Mouse (Mus musculus): ENCODE measurements around the gene Bbs2. TPM values are rescaled to one million over a fixed set of nuclear protein-coding genes. Genes with fewer than 3 reads are reported as not detected.
A peak's percentile ranks its signal among the peaks of the same experiment; 100 is the strongest.
"Not testable (repeated sequence)": the region's sequence is repeated elsewhere in the genome, so short reads cannot be mapped to it uniquely, and the experiment has no call there.

Bbs2 gene
- polyA plus RNA-seq, 1 experiment, result 8.7 TPM

DNA sequence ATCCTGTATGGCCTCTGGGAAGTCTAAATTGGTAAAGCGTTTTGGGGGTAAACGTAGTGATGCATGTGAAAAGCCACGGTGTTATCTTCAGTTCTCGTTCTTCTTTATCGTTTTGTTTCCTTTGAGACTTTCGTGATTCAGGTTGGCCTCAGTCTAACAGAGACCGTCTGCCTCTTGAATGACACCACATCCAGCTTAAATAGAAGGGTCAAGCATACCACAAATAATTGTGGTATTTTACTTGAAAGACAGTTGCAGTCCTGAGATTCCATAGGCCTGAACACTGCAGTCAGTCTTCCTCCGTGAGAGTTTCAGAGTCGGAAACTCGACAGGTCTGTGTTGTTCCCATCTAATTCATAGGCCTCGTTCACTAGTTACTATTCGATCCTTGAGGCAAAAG is 46.0 kb downstream of the Bbs2 start:
- H3K27ac ChIP-seq (ENCODE audit: insufficient read depth, low read length), result peak overlapping the region; percentile 68
- no peak overlapping the region for H3K4me3 ChIP-seq (ENCODE audit: insufficient read depth, low read length)
- no peak for TF ChIP-seq CTCF (IDR thresholded peaks at IDR 0.05; ENCODE audit: borderline replicate concordance, insufficient read depth, low read length)
- no peak for TF ChIP-seq POLR2A (IDR thresholded peaks at IDR 0.05; ENCODE audit: low read depth, low read length)
- peaks cover 19% of the 10 kb centered on the region for H3K4me1 ChIP-seq (ENCODE audit: control insufficient read depth, insufficient read depth, low read length)

DNA sequence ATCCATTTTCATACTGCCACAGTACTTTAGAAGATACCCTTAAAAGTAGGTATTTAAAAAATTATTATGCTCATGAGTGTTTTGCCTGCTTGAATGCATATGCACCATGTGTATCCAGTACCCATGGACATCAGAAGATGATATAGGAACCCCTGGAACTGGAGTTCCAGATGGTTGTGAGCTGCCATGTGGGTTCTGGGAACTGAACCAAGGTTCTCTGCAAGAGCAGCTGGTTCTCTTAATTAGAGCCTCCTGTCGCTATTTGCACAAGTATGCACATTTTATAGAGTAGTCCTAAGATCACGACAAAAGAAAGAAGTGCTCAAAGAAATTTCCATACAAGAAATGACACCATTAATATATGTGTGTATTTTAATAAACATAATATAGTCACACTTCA is 50.9 kb downstream of the Bbs2 start:
- no peak overlapping the region for H3K27ac ChIP-seq (ENCODE audit: insufficient read depth, low read length)
- no peak overlapping the region for H3K4me3 ChIP-seq (ENCODE audit: insufficient read depth, low read length)
- peaks cover 14% of the 10 kb centered on the region for H3K4me1 ChIP-seq (ENCODE audit: control insufficient read depth, insufficient read depth, low read length)
- TF ChIP-seq POLR2A (IDR thresholded peaks at IDR 0.05; ENCODE audit: low read depth, low read length), result no peak

DNA sequence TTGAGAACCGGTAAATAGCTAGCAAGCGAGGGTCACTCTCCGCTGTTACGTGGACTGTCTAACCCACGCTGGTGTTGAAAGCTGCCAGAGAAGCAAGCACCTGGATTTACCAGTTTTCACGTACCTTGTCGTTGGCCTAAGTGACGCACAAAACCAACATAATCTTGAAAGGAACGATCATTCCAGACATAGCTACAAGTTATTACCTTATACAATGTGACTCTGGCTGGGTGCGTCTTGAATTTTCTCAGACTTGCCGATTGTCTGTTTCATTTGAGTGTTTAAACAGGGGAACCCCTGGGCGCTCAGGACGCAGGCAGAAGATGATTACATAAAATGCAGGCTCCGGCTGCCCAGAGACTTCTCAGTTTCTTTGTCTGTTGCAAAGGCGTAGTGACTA is 60.9 kb downstream of the Bbs2 start:
- Histone ChIP-seq H3K4me1 (ENCODE audit: control insufficient read depth, insufficient read depth, low read length) (peaks cover 5% of the 10 kb centered on the region), H3K27ac (ENCODE audit: insufficient read depth, low read length) (no peak overlapping the region), H3K4me3 (ENCODE audit: insufficient read depth, low read length) (peak overlapping the region; percentile 69)
- TF ChIP-seq CTCF (IDR thresholded peaks at IDR 0.05; ENCODE audit: borderline replicate concordance, insufficient read depth, low read length) (no peak), POLR2A (IDR thresholded peaks at IDR 0.05; ENCODE audit: low read depth, low read length) (no peak)

DNA sequence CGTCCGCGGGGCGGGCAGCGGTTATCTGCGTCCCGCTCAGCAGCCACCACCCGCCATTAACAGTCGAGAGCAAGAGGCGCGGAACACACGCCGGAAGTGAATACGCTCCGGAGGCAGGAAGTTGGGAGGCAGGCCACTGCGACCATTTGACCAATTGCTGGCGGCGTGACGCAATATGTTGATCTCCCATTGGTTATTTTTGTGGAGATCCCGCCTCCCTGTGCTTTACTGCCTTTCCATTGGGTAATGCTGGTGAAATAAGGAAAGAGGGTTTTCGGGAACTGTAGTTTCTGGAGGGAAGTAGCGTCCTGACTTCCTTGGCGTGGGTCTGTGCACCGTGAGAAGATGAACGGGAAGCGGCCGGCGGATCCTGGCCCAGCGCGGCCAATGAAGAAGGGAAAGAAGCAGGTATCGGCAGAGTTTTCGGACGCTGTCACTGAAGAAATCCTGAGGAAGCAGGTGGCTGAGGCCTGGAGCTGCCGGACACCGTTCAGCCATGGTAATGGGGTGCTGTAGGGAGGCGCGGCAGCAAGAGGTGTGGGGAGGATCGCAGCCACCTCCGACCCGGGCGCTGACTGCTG is 61.7 kb downstream of the Bbs2 start, which contains the start of the genes Nudt21 and Ogfod1:
Gene Nudt21 (minus strand): TSS at position 88 of the 581 bp plus-strand sequence.
Gene Ogfod1 (plus strand): TSS at position 255 of the 581 bp plus-strand sequence.
- Histone ChIP-seq H3K4me3 (ENCODE audit: insufficient read depth, low read length) (peak within 1 kb of the TSS; percentile 86), H3K4me1 (ENCODE audit: control insufficient read depth, insufficient read depth, low read length) (peaks cover 5% of the 10 kb centered on the region), H3K27ac (ENCODE audit: insufficient read depth, low read length) (peak within 1 kb of the TSS; percentile 57)
- TF ChIP-seq POLR2A (IDR thresholded peaks at IDR 0.05; ENCODE audit: low read depth, low read length), result peak; percentile 66
- TF ChIP-seq CTCF (IDR thresholded peaks at IDR 0.05; ENCODE audit: borderline replicate concordance, insufficient read depth, low read length), result no peak

DNA sequence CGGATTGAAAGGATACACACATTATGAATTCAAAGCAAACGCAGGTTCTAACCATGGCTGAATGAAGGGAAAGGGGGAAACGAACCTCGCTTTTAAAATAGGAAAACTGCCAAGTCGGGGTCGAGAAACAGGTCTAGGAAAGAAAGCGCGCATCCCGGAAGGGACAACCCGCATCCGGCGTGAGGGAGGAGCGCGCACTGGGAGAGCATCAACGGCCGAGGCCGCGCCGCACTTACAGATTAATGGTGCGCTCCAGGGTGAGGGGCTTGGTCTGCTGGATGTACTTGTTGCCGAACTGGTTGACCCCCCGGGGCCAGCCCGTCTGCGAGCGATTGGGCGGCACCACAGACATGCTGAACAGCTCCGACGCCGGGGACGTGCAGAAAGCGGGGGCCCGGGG is 62.2 kb downstream of the Bbs2 start:
- Histone ChIP-seq H3K27ac (ENCODE audit: insufficient read depth, low read length) (peak overlapping the region; percentile 57), H3K4me3 (ENCODE audit: insufficient read depth, low read length) (peak overlapping the region; percentile 86)
- peak; percentile 73; the same call in 1 of the 2 replicates for TF ChIP-seq POLR2A (IDR thresholded peaks at IDR 0.05; ENCODE audit: low read depth, low read length)
- not testable (repeated sequence) for H3K4me1 ChIP-seq (ENCODE audit: control insufficient read depth, insufficient read depth, low read length)

DNA sequence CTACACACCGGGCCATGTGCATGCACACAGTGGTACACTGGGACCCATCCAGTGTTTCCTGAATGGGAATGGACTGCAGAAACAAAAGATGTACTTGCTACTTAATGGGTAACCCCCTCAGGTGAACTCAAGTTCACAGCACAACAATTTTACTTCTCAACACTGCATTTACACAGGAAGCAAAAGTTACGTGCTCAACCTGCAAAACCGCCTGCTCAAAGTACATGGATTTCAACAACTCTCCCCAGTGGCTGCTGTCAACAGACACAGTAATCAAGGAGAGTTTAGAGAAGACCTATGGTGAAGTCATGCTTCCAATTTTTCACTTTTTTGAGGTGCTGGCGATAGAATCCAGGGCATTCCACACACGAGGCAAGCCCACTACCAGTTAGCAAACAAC is 63.5 kb downstream of the Bbs2 start:
- Histone ChIP-seq H3K27ac (ENCODE audit: insufficient read depth, low read length) (no peak overlapping the region), H3K4me3 (ENCODE audit: insufficient read depth, low read length) (peak overlapping the region; percentile 11; the same call in 1 of the 2 replicates), H3K4me1 (ENCODE audit: control insufficient read depth, insufficient read depth, low read length) (peaks cover 5% of the 10 kb centered on the region)
- TF ChIP-seq CTCF (IDR thresholded peaks at IDR 0.05; ENCODE audit: borderline replicate concordance, insufficient read depth, low read length), result no peak
- no peak for TF ChIP-seq POLR2A (IDR thresholded peaks at IDR 0.05; ENCODE audit: low read depth, low read length)

DNA sequence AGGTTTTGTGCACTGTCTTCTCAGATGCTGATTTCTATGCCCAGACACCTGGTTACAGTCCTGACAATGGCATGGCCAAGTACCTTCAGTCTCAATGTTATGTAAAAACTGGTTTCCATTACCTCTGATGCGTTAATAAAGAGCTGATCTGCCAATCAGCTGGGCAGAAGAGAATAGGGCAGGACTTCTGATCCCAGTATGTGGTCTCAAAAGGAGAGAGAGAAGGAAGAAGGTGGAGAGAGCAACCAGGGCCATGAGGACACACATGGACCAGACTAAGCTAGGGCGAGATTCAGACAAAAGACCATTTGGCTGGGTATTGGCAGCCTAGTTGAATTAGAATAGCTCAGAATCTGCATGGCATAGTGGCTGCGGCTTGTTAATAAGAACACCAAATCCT is 65.1 kb downstream of the Bbs2 start:
- H3K4me1 ChIP-seq (ENCODE audit: control insufficient read depth, insufficient read depth, low read length), result peaks cover 5% of the 10 kb centered on the region
- no peak overlapping the region for H3K4me3 ChIP-seq (ENCODE audit: insufficient read depth, low read length)
- no peak for TF ChIP-seq CTCF (IDR thresholded peaks at IDR 0.05; ENCODE audit: borderline replicate concordance, insufficient read depth, low read length)
- TF ChIP-seq POLR2A (IDR thresholded peaks at IDR 0.05; ENCODE audit: low read depth, low read length), result no peak
- H3K27ac ChIP-seq (ENCODE audit: insufficient read depth, low read length), result no peak overlapping the region

DNA sequence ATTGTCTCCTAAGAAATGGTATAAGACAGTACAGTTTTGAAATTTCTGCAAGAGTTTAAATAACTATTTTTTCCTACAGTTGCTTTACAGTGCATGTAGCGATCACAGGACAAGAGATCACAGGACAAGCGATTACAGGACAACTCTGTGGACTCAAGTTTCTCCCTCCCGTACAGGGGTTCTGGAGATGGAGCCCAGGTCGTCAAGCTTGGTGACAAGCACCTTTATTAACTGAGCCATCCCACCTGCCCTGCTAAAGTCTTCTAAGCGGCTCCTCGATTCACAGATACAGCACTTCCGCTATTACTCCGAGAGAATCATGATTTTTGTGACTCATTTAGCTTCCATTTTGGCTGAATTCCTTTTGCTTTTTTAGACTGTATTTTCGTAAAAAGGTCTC is 69.0 kb downstream of the Bbs2 start:
- TF ChIP-seq CTCF (IDR thresholded peaks at IDR 0.05; ENCODE audit: borderline replicate concordance, insufficient read depth, low read length), result no peak
- no peak overlapping the region for H3K27ac ChIP-seq (ENCODE audit: insufficient read depth, low read length)
- peaks cover 5% of the 10 kb centered on the region; the same call in 1 of the 2 replicates for H3K4me1 ChIP-seq (ENCODE audit: control insufficient read depth, insufficient read depth, low read length)
- no peak overlapping the region for H3K4me3 ChIP-seq (ENCODE audit: insufficient read depth, low read length)

DNA sequence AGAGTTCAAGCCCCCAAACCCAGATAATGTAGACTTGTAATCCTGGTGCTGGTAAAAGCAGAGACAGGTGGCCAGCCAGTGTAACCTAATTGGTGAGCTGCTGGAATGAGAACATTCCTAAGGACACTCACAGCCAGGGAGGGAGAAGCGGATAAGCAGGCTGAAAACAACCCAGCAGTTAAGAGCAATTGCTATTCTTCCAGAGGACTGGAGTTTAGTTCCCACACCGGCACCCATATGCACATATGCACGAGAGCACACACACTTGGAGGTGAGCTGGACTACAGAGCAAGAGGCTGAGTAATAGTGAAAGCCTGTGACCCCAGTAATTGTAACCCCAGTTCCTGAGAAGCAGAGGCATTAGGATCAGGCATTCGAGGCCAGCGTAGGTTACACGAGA is 74.8 kb downstream of the Bbs2 start:
- no peak overlapping the region for H3K4me3 ChIP-seq (ENCODE audit: insufficient read depth, low read length)
- H3K27ac ChIP-seq (ENCODE audit: insufficient read depth, low read length), result no peak overlapping the region
- no peaks in the 10 kb centered on the region for H3K4me1 ChIP-seq (ENCODE audit: control insufficient read depth, insufficient read depth, low read length)
- TF ChIP-seq CTCF (IDR thresholded peaks at IDR 0.05; ENCODE audit: borderline replicate concordance, insufficient read depth, low read length), result no peak
- no peak for TF ChIP-seq POLR2A (IDR thresholded peaks at IDR 0.05; ENCODE audit: low read depth, low read length)

Other genes with a start within 250 kb of the Bbs2 start
- gene Amfr, start 86.1 kb downstream of the Bbs2 start, polyA plus RNA-seq (2011; ENCODE audit: insufficient read length, low read depth, missing spikeins), result 91.0 and 96.3 TPM in 2 replicates
- 108 and 120 TPM in 2 replicates for gene Nudt21, start 61.9 kb downstream of the Bbs2 start, polyA plus RNA-seq (2011; ENCODE audit: insufficient read length, low read depth, missing spikeins)
- gene Ogfod1, start 61.7 kb downstream of the Bbs2 start, polyA plus RNA-seq (2011; ENCODE audit: insufficient read length, low read depth, missing spikeins), result 23.1 and 27.8 TPM in 2 replicates
- gene Mt4, start 38.3 kb upstream of the Bbs2 start, polyA plus RNA-seq (2011; ENCODE audit: insufficient read length, low read depth, missing spikeins), result not detected in 2 replicates
- 3.3 TPM in 1 of 2 replicates, not detected in the other for gene Mt3, start 53.7 kb upstream of the Bbs2 start, polyA plus RNA-seq (2011; ENCODE audit: insufficient read length, low read depth, missing spikeins)
- 199 and 340 TPM in 2 replicates for gene Mt2, start 73.7 kb upstream of the Bbs2 start, polyA plus RNA-seq (2011; ENCODE audit: insufficient read length, low read depth, missing spikeins)
- gene Mt1, start 80.2 kb upstream of the Bbs2 start, polyA plus RNA-seq (2011; ENCODE audit: insufficient read length, low read depth, missing spikeins), result 435 and 525 TPM in 2 replicates
- gene Nup93, start 115.6 kb upstream of the Bbs2 start, polyA plus RNA-seq (2011; ENCODE audit: insufficient read length, low read depth, missing spikeins), result 58.2 and 65.0 TPM in 2 replicates
- 0.13 TPM in 1 of 2 replicates, not detected in the other for gene Slc12a3, start 230.3 kb upstream of the Bbs2 start, polyA plus RNA-seq (2011; ENCODE audit: insufficient read length, low read depth, missing spikeins)